Mouse (Mus musculus): ENCODE data around the gene Foxf1. TPM values are rescaled to one million over a fixed set of nuclear protein-coding genes. Genes with fewer than 3 reads are reported as not detected.

Foxf1 gene
- polyA plus RNA-seq (2015; fragmentation: Nextera tagmentation; extraction: Ambion mirVana) = 0.91 and 1.1 TPM in 2 replicates

- Histone ChIP-seq H3K4me2 (ENCODE audit: low read length) (peak within 1 kb of the TSS; percentile 64), H3K36me3 (ENCODE audit: control insufficient read depth, insufficient read depth, low read length) (no peaks in the 10 kb centered on the region), H3K4me3 (ENCODE audit: low read depth, low read length) (peak within 1 kb of the TSS; percentile 34), H3K27me3 (ENCODE audit: control insufficient read depth, insufficient read depth, low read depth, low read length) (peaks cover 66% of the 10 kb centered on the region), H3K27ac (ENCODE audit: low read length) (no peak within 1 kb of the TSS), H3K9me3 (replicated peaks; ENCODE audit: control insufficient read depth, low read length, poor library complexity, severe bottlenecking) (no peaks in the 10 kb centered on the region), H3K9ac (ENCODE audit: low read depth, low read length) (peak within 1 kb of the TSS; percentile 38; the same call in 1 of the 2 replicates), H3K4me1 (ENCODE audit: control insufficient read depth, insufficient read depth, low read length) (peaks cover 18% of the 10 kb centered on the region)
- under 1% methylated on average over 37 of the region's 83 CpGs for WGBS
- ATAC-seq = no peak
These were observed at the start of gene Foxf1 for GRCm38 (mm10) chr8:121084210-121084951. TSS of gene Foxf1 (plus strand) at chr8:121084386.

GRCm38 (mm10) chr8:121035611-121036010, 48.6 kb upstream of the Foxf1 start:
- ATAC-seq = no peak
- Histone ChIP-seq H3K4me1 (ENCODE audit: control insufficient read depth, insufficient read depth, low read length) (no peaks in the 10 kb centered on the region), H3K9ac (ENCODE audit: low read depth, low read length) (no peak overlapping the region), H3K27ac (ENCODE audit: low read length) (no peak overlapping the region), H3K36me3 (ENCODE audit: control insufficient read depth, insufficient read depth, low read length) (no peaks in the 10 kb centered on the region), H3K9me3 (replicated peaks; ENCODE audit: control insufficient read depth, low read length, poor library complexity, severe bottlenecking) (no peaks in the 10 kb centered on the region), H3K27me3 (ENCODE audit: control insufficient read depth, insufficient read depth, low read depth, low read length) (no peaks in the 10 kb centered on the region), H3K4me3 (ENCODE audit: low read depth, low read length) (no peak overlapping the region), H3K4me2 (ENCODE audit: low read length) (no peak overlapping the region)
- 76% methylated on average over 8 of the region's 8 CpGs for WGBS

- WGBS = 62% methylated on average over 19 of the region's 19 CpGs
- Histone ChIP-seq H3K4me3 (ENCODE audit: low read depth, low read length) (no peak overlapping the region), H3K9me3 (replicated peaks; ENCODE audit: control insufficient read depth, low read length, poor library complexity, severe bottlenecking) (no peaks in the 10 kb centered on the region), H3K27ac (ENCODE audit: low read length) (no peak overlapping the region), H3K4me1 (ENCODE audit: control insufficient read depth, insufficient read depth, low read length) (no peaks in the 10 kb centered on the region), H3K9ac (ENCODE audit: low read depth, low read length) (no peak overlapping the region), H3K4me2 (ENCODE audit: low read length) (no peak overlapping the region), H3K27me3 (ENCODE audit: control insufficient read depth, insufficient read depth, low read depth, low read length) (no peaks in the 10 kb centered on the region), H3K36me3 (ENCODE audit: control insufficient read depth, insufficient read depth, low read length) (no peaks in the 10 kb centered on the region)
- no peak for ATAC-seq
These were observed 40.3 kb upstream of the Foxf1 start for GRCm38 (mm10) chr8:121043719-121044440.

GRCm38 (mm10) chr8:121047441-121047840, 36.7 kb upstream of the Foxf1 start:
- Histone ChIP-seq H3K4me2 (ENCODE audit: low read length) (no peak overlapping the region), H3K27me3 (ENCODE audit: control insufficient read depth, insufficient read depth, low read depth, low read length) (no peaks in the 10 kb centered on the region), H3K36me3 (ENCODE audit: control insufficient read depth, insufficient read depth, low read length) (no peaks in the 10 kb centered on the region), H3K4me3 (ENCODE audit: low read depth, low read length) (no peak overlapping the region), H3K9me3 (replicated peaks; ENCODE audit: control insufficient read depth, low read length, poor library complexity, severe bottlenecking) (no peaks in the 10 kb centered on the region), H3K4me1 (ENCODE audit: control insufficient read depth, insufficient read depth, low read length) (no peaks in the 10 kb centered on the region), H3K27ac (ENCODE audit: low read length) (no peak overlapping the region), H3K9ac (ENCODE audit: low read depth, low read length) (no peak overlapping the region)
- no peak for ATAC-seq
- WGBS = 71% methylated on average over 9 of the region's 9 CpGs

- 65% methylated on average over 9 of the region's 9 CpGs for WGBS
- peaks cover 3% of the 10 kb centered on the region; the same call in 1 of the 2 replicates for H3K27me3 ChIP-seq (ENCODE audit: control insufficient read depth, insufficient read depth, low read depth, low read length)
- no peaks in the 10 kb centered on the region for H3K36me3 ChIP-seq (ENCODE audit: control insufficient read depth, insufficient read depth, low read length)
- no peak overlapping the region for H3K27ac ChIP-seq (ENCODE audit: low read length)
- H3K4me3 ChIP-seq (ENCODE audit: low read depth, low read length) = no peak overlapping the region
- no peak for ATAC-seq
- H3K4me2 ChIP-seq (ENCODE audit: low read length) = no peak overlapping the region
- H3K9me3 ChIP-seq (replicated peaks; ENCODE audit: control insufficient read depth, low read length, poor library complexity, severe bottlenecking) = no peaks in the 10 kb centered on the region
- no peaks in the 10 kb centered on the region for H3K4me1 ChIP-seq (ENCODE audit: control insufficient read depth, insufficient read depth, low read length)
- no peak overlapping the region for H3K9ac ChIP-seq (ENCODE audit: low read depth, low read length)
These were observed 26.1 kb upstream of the Foxf1 start for GRCm38 (mm10) chr8:121058081-121058480.

- H3K4me1 ChIP-seq (ENCODE audit: control insufficient read depth, insufficient read depth, low read length) = peaks cover 2% of the 10 kb centered on the region; the same call in 1 of the 2 replicates
- H3K9ac ChIP-seq (ENCODE audit: low read depth, low read length) = no peak overlapping the region
- no peaks in the 10 kb centered on the region for H3K36me3 ChIP-seq (ENCODE audit: control insufficient read depth, insufficient read depth, low read length)
- 47% methylated on average over 7 of the region's 7 CpGs for WGBS
- no peaks in the 10 kb centered on the region for H3K9me3 ChIP-seq (replicated peaks; ENCODE audit: control insufficient read depth, low read length, poor library complexity, severe bottlenecking)
- no peak overlapping the region for H3K4me2 ChIP-seq (ENCODE audit: low read length)
- peak; percentile 91 for ATAC-seq
- H3K27ac ChIP-seq (ENCODE audit: low read length) = peak overlapping the region; percentile 38; the same call in 1 of the 2 replicates
- H3K4me3 ChIP-seq (ENCODE audit: low read depth, low read length) = no peak overlapping the region
- H3K27me3 ChIP-seq (ENCODE audit: control insufficient read depth, insufficient read depth, low read depth, low read length) = peaks cover 3% of the 10 kb centered on the region; the same call in 1 of the 2 replicates
These were observed 25.1 kb upstream of the Foxf1 start for GRCm38 (mm10) chr8:121059098-121059497.

- WGBS = 76% methylated on average over 6 of the region's 6 CpGs
- H3K4me3 ChIP-seq (ENCODE audit: low read depth, low read length) = no peak overlapping the region
- peaks cover 5% of the 10 kb centered on the region; the same call in 1 of the 2 replicates for H3K27me3 ChIP-seq (ENCODE audit: control insufficient read depth, insufficient read depth, low read depth, low read length)
- H3K4me1 ChIP-seq (ENCODE audit: control insufficient read depth, insufficient read depth, low read length) = peaks cover 2% of the 10 kb centered on the region; the same call in 1 of the 2 replicates
- no peaks in the 10 kb centered on the region for H3K36me3 ChIP-seq (ENCODE audit: control insufficient read depth, insufficient read depth, low read length)
- H3K4me2 ChIP-seq (ENCODE audit: low read length) = no peak overlapping the region
- no peaks in the 10 kb centered on the region for H3K9me3 ChIP-seq (replicated peaks; ENCODE audit: control insufficient read depth, low read length, poor library complexity, severe bottlenecking)
- no peak overlapping the region for H3K9ac ChIP-seq (ENCODE audit: low read depth, low read length)
- H3K27ac ChIP-seq (ENCODE audit: low read length) = no peak overlapping the region
- no peak for ATAC-seq
These were observed 21.7 kb upstream of the Foxf1 start for GRCm38 (mm10) chr8:121062521-121062920.

- H3K27me3 ChIP-seq (ENCODE audit: control insufficient read depth, insufficient read depth, low read depth, low read length) = peaks cover 8% of the 10 kb centered on the region
- H3K4me3 ChIP-seq (ENCODE audit: low read depth, low read length) = no peak overlapping the region
- no peaks in the 10 kb centered on the region for H3K9me3 ChIP-seq (replicated peaks; ENCODE audit: control insufficient read depth, low read length, poor library complexity, severe bottlenecking)
- H3K4me1 ChIP-seq (ENCODE audit: control insufficient read depth, insufficient read depth, low read length) = peaks cover 2% of the 10 kb centered on the region; the same call in 1 of the 2 replicates
- 38% methylated on average over 13 of the region's 13 CpGs for WGBS
- no peak overlapping the region for H3K9ac ChIP-seq (ENCODE audit: low read depth, low read length)
- H3K4me2 ChIP-seq (ENCODE audit: low read length) = no peak overlapping the region
- no peak for ATAC-seq
- H3K36me3 ChIP-seq (ENCODE audit: control insufficient read depth, insufficient read depth, low read length) = no peaks in the 10 kb centered on the region
- H3K27ac ChIP-seq (ENCODE audit: low read length) = no peak overlapping the region
These were observed 20.5 kb upstream of the Foxf1 start for GRCm38 (mm10) chr8:121063649-121064048.

GRCm38 (mm10) chr8:121071454-121071853, 12.7 kb upstream of the Foxf1 start:
- H3K27ac ChIP-seq (ENCODE audit: low read length) = no peak overlapping the region
- 3% methylated on average over 12 of the region's 12 CpGs for WGBS

More at GRCm38 (mm10) chr8:121071454-121071853, 12.7 kb upstream of the Foxf1 start:
- no peaks in the 10 kb centered on the region for H3K4me1 ChIP-seq (ENCODE audit: control insufficient read depth, insufficient read depth, low read length)
- H3K4me2 ChIP-seq (ENCODE audit: low read length) = no peak overlapping the region
- peaks cover 47% of the 10 kb centered on the region for H3K27me3 ChIP-seq (ENCODE audit: control insufficient read depth, insufficient read depth, low read depth, low read length)
- H3K4me3 ChIP-seq (ENCODE audit: low read depth, low read length) = no peak overlapping the region
- no peak for ATAC-seq
- H3K9ac ChIP-seq (ENCODE audit: low read depth, low read length) = no peak overlapping the region
- H3K36me3 ChIP-seq (ENCODE audit: control insufficient read depth, insufficient read depth, low read length) = no peaks in the 10 kb centered on the region
- H3K9me3 ChIP-seq (replicated peaks; ENCODE audit: control insufficient read depth, low read length, poor library complexity, severe bottlenecking) = no peaks in the 10 kb centered on the region
